Mouse (Mus musculus): ENCODE measurements around the gene Cntnap5a.

Cntnap5a gene

DNA sequence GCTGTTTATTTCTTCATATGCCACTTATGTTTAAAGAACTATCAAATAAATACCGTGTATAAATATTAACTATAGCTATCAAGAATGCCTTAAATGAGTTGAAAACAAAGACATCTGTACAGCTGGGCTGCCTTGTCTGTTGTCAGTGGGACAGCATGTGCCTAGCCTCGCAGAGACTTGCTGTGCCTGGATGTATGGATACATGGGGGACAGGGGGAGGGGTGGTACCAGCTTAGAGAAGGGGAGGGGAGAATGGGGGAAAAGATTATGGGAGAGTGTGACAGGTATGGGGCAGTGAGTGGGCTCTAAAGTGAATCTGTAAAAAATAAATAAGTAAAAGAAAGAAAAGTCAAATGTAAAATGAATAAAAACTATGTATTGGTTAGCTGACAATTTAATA is 681.0 kb downstream of the Cntnap5a start:
- in situ Hi-C loops (cut with MboI, MseI) = no loop called here

DNA sequence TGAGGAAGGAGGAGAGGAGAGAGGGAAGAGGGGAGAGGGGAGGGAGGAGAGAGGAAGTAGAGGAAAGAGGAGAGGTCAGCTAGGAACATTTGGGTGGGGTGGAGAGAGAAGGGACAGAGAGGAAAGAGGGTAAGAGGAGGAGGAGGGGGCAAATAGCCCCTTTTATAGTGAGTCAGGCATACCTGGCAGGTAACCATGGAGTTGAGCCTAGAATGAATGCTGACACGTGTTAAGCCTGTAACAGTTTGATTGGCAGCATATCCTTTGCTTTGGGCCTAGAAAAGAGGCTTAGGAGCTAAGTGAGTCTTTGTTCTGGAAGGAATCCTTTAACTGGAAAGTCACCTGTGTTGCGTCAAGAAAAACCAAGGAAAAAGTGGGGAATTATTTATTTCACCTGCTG is 681.6 kb downstream of the Cntnap5a start:
- in situ Hi-C loops (cut with MboI, MseI) = no loop called here

DNA sequence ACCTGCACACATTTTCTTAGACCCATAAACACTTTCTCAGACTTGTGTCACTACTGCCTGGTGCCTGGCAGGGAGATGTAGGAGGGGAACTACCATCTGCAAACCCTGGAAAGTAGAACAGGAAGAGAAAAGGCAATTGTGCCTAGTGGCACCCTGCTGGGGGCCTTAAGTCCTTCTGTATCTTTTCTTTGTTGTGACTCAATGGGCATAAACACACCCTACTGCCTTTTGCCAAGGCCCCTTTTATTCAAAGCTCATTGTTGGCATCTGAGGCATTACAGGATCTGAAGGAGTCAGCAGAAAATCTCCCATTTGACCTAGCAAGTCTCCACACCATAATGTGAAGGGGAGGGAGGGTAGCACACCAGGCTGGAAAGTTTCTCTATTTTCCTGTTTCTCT is 682.2 kb downstream of the Cntnap5a start:
- in situ Hi-C loops (cut with MboI, MseI) = no loop called here

DNA sequence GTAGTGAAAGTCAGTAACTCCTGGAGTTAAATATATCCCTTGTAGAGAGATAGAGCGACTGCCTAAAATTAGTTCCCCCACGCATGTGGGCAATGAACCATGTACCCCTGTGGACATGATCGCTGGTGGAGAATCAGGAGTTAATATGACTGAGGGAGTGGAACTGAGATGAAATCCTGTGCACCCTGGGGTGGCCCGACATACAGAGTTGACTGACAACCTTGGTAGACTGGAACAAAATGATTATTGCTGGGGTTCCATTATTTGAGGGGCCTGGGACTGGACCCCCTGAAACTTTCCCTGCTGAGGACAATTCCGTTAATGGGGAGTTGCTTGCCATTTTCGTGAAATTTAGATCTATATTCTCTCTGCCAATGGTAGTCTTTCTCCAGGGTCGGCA is 683.0 kb downstream of the Cntnap5a start:
- in situ Hi-C loops (cut with MboI, MseI) = no loop called here

DNA sequence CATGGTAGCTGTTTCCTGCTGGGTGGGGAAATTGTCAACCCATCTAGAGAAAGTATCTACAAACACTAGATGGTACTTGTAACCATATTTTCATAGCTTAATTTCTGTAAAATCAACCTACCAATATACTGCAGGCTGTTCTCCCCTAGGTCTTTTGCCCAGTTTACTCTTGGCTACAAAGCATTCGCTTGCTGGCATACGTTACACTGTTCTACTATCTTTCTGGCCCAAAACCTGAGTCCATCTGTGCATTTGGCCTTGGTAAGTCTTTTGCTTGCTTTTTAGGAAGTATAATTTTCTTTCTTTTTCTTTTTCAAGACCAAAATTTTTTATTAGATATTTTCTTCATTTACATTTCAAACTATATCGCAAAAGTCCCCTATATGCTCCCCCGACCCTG is 686.3 kb downstream of the Cntnap5a start:
- in situ Hi-C loops (cut with MboI, MseI) = no loop called here

DNA sequence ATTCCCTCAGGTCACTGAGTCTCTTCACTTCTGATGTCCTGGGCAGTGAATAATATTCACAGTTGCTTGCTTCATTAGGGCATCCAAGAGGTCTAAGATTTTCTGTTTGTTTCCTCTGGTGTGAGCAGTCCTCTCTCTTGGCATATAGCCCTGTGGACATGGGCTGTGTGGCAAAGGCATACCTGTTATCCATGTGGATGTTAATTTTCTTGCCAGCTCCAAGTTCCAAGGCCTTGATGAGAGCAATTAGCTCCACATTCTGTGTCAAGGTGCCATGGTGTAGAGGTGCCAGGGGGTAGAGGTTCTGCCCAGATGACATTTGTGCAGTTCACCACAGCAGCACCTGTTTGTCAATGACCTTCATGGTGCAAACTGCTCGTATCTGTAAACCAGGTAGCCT is 689.0 kb downstream of the Cntnap5a start:
- in situ Hi-C loops (cut with MboI, MseI) = no loop called here

DNA sequence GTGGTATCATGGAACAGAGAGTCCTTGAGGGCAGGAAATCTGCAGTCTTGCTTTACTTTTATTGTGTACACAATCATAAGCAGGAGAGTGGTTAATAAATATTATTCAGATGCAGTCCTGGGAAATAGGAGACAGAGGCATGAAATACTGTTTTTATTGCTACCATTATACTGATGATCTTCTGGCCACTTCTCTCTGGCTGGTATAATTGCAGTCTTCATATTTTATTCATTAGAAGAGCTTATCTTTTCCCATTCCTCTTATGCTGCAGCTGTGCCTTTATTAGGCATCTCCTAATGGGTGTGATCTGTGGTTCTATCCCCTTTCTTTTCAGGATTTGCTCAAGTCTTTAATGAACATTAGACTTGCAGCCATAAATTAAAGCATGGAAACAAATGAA is 707.8 kb downstream of the Cntnap5a start:
- in situ Hi-C loops (cut with MboI, MseI) = no loop called here

DNA sequence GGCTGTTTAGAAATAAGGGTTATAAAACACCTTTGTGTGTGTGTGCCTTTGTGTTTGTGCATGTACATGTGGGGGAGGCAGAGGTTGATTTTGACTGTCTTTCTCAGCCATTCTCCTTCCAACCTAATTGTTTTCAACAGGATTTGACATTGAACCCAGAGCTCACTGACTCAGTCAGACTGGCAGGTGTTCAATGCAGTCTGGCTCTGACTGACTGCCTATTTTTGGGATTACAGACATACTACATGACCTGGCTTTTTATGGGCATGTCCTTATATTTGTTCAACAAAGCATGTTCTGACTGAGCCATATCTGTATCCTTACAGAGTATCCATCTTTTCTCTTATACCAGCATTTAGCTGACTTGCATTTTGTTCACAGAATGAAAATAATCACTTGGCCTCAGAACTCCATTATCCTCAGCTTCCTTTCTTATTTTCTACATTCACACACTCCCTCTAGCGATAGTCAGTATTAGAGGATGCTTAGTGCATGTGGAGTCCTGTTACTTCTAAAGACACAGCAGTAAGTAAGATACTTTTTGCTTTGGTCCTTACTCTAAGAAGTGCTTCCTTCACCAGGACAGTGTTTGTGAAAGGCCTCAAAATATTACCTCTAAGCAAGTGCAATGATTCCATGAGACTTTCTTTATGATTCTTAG is 717.6 kb downstream of the Cntnap5a start:
- in situ Hi-C loops (cut with MboI, MseI) = no loop called here

DNA sequence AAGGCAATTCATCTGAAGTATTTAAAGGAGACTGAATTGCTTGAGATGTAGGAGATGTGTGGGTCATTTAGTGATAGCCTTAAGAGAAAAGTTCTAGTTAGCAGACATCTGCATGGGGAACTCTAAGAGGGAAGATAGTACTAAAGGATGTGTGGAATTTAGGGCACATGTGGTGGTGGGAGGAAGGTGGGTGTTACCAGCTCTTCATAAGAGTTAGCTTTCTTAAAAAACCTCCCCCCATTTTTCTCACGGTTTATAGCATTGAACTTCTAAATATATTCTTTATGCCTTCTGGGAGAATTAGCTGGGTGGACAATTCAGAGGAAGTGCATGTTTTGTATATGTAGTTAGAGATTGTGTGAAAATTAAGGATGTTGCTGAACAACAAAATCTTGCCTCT is 725.3 kb downstream of the Cntnap5a start:
- in situ Hi-C loops (cut with MboI, MseI) = no loop called here

DNA sequence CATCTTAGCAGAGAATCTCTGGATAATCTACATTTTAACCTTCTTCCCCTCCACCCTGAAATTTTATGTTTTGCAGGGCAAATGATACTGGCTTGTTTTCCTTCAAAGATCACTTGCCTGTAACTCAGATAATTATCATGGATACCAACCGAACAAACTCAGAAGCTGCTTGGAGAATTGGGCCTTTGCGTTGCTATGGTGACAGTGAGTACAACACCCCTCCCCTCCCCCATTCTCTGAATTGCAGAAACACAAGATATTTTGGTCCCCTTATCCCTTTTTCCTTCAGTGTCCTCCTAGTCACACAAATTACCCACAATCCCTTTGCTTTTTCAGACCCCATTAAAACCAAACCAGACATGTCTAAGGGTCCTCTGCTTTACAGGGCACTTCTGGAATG is 743.8 kb downstream of the Cntnap5a start:
- in situ Hi-C loops (cut with MboI, MseI) = loop anchor here (25.0 kb wide), 1 partner anchor 1741 kb away; no protein-coding TSS in a partner anchor

DNA sequence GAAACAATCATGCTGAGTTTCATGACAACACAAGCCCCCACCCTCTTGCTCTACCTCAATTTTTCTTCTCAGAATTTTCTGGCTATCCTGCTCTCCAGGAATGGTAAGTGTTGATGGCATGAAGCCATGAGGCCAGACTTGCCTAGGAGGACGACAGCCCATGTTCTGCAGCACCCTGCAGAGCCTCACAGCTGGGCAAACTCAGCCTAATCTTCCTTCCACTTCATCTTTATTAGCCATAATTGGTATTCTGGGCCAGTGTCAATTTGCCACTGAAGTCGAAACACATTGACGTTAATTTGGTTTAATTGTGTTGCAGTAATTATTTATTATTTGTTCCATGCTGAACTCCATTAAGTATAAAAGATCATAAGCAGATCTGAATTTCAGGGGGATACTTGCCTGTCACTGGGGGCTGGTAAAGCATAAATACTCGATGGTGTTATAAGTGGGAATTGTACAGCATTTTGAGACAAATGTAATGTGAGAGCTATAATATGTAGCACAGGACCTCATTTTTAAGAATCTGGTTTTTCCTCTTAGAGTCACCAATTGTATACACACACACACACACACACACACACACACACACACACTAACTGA is 770.7 kb downstream of the Cntnap5a start:
- in situ Hi-C loops (cut with MboI, MseI) = no loop called here

DNA sequence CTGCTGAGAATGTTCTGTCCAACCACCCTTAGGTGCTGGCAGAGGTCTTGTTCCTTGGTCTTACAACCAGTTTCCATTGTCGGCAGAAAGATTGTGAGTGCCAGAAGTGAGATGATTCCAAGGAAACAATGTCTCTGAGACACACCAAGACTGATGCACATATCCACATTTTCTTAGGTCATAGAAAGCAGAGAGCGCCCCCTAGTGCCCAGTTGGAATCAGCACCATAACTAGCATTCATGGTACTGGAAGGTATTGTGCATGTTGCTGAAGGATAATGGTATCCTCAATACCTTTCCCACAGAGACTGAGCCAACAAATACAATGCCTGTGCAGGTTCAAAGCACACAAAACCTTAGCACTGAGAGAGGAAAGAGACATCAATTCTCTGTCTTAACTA is 793.1 kb downstream of the Cntnap5a start:
- in situ Hi-C loops (cut with MboI, MseI) = no loop called here

DNA sequence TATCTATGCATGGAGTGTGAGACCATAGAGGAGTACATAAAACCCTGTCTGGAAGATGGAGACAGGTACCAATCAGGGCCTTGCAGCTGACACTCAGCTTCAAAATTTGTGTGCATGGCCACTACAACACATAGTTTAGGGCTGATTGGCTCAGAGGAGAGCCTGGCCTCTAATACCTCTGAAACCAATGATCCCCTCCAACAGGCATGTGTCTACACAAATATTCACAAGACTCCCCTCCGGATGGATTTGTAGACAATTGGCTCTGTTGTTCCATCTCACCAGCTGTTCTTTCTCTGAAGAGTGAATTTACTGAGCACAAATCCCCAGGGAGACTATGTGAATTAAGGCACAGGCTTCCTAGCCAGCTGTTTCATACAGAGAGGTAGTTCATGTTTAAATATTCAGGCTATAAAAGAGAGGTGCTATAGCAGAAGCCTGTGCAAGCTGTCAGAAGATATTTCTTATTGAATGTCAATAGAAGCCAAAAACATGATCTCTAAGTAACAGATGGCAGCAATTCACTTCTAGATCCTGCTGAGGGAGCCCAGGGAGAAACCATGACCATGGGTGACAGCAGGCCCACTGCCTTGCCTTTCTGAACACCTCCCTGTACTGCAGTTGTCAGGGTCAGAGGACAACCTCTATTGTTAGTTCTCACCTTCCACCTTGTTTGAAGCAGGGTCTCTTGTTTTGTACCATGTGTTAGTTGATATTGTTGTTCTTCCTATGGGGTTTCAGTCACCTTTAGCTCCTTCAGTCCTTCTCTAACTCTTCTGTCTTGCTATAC is 804.4 kb downstream of the Cntnap5a start:
- in situ Hi-C loops (cut with MboI, MseI) = no loop called here

DNA sequence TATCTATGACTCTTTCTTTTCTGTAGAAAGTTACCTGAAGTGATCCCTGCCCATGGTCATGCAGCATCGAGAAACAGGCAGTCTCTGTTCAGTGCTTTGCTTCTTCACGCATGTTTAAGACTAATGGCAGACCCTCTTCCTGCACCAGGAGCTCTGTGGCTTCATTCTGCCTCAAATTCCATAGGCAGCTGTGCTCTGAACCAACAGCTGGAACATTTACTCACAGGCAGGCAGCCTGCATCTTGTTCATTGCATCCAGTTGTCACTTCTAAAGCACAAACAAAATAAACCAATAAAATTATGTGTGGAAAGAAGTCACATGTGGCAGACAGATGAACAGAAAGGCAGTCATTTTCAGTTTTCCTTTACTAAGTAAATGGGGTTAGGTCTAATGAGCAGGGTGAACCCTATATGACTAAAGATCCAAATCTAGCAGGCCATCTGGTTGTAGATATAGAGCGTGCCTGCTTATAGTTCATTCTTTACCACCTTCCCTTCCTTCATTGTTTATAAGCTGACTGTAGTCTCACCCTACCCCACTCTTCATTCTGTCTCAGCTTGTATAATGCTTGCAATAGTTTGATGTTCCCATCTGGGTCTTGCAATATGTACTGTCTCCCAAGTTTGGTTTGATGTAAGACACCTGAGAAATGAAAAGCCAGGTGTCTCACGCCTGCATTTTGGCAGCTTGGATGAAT is 893.6 kb downstream of the Cntnap5a start:
- in situ Hi-C loops (cut with MboI, MseI) = no loop called here

DNA sequence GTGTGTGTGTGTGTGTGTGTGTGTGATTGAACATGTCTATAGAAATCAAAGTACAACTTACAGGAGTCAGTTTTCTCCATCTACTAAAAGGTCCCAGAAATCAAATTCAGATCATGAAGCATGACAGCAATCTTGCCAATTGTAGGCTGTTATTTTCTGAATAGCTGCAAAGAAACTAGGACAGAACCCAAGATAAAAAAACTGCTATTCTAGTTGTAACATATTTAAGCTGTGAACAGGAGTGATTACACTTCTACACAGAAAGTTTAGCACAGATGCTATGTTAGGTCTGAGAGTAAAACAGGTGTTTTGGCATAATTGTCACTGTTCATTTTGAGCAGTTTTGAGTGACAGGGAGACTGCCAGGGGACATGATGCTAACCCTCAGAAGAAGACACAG is 931.7 kb downstream of the Cntnap5a start:
- in situ Hi-C loops (cut with MboI, MseI) = no loop called here
